In genomic region chr12:52719232-52719631, GRCm38 (mm10) we compare ENCODE assay signal across 18 mouse cellular contexts. TPM values are rescaled to one million over a fixed set of nuclear protein-coding genes. Genes with fewer than 3 reads are reported as not detected.
"Had no signal": no experiment of that assay in that cellular context is flagged by ENCODE, and none has a peak within 500 bp of the region (broad histone marks: within the 10 kb centered on the region; RNA-seq: fewer than 3 reads in every experiment).

No protein-coding gene starts in this region.

- H3K27me3 ChIP-seq: lung, embryonic 15.5 days; megakaryocyte, embryonic 14.5 days; midbrain, embryonic 13.5 days; midbrain, embryonic 15.5 days; neural tube, embryonic 12.5 days; stomach, embryonic 15.5 days had no signal

- DNase-seq: lung, adult 2 months; lung, postnatal 14 days; lung, postnatal 36 days; right cerebral cortex, postnatal 14 days; thymus, adult 2 months; thymus, postnatal 25 days; thymus, postnatal 4 days had no signal

- H3K4me2 ChIP-seq: lung, embryonic 15.5 days; midbrain, embryonic 11.5 days; midbrain, embryonic 13.5 days; midbrain, embryonic 15.5 days; neural tube, embryonic 12.5 days; stomach, embryonic 15.5 days had no signal

- H3K27ac ChIP-seq: lung, embryonic 15.5 days; macrophage; midbrain, embryonic 13.5 days; midbrain, embryonic 15.5 days; neural tube, embryonic 12.5 days; stomach, embryonic 15.5 days; stomach, postnatal 0 days had no signal

- H3K9ac ChIP-seq: lung, embryonic 15.5 days; midbrain, embryonic 13.5 days; midbrain, embryonic 15.5 days; neural tube, embryonic 12.5 days; stomach, embryonic 15.5 days had no signal

- ATAC-seq: lung, postnatal 0 days; midbrain, embryonic 13.5 days; midbrain, embryonic 15.5 days had no signal

- H3K9me3 ChIP-seq: lung, embryonic 15.5 days; megakaryocyte, embryonic 14.5 days; midbrain, embryonic 13.5 days; midbrain, embryonic 15.5 days; neural tube, embryonic 12.5 days; stomach, embryonic 15.5 days had no signal

- H3K36me3 ChIP-seq: lung, embryonic 15.5 days; midbrain, embryonic 15.5 days; neural tube, embryonic 12.5 days; stomach, embryonic 15.5 days had no signal

- H3K4me3 ChIP-seq: lung, embryonic 15.5 days; midbrain, embryonic 13.5 days; midbrain, embryonic 15.5 days; neural tube, embryonic 12.5 days; stomach, embryonic 15.5 days had no signal

- H3K4me1 ChIP-seq: lung, embryonic 15.5 days; midbrain, embryonic 15.5 days; neural tube, embryonic 12.5 days; stomach, embryonic 15.5 days had no signal

RNA-seq across cellular contexts. Expression of gene Akap6, which starts 20.0 kb away (rescaled TPM):
- total RNA-seq: monocyte, adult 5-6 weeks had no signal
